Comparison of ENCODE assay signal across 9 mouse cellular contexts in genomic region chr5:106002330-106002729, GRCm38 (mm10).
DNase-seq lines count a peak whose midpoint lies in the region; ATAC-seq and TF ChIP-seq lines count a peak whose summit lies in the region.
"Had no signal": no experiment of that assay in that cellular context is flagged by ENCODE, and none has a peak within 500 bp of the region (broad histone marks: within the 10 kb centered on the region; RNA-seq: fewer than 3 reads in every experiment).

No protein-coding gene starts in this region.

- H3K27me3 ChIP-seq in heart, postnatal 0 days (ENCODE audit: control insufficient read depth, insufficient read depth, low read length) = no peaks in the 10 kb centered on the region
- no peaks in the 10 kb centered on the region for H3K27me3 ChIP-seq in embryonic facial prominence, embryonic 11.5 days (ENCODE audit: control insufficient read depth, insufficient read depth, low read length)

- no peak overlapping the region for H3K4me3 ChIP-seq in heart, postnatal 0 days (ENCODE audit: low read depth, low read length)
- H3K4me3 ChIP-seq in lung, adult 2 months (replicated peaks; ENCODE audit: extremely low read depth, low read depth, low read length) = no peak overlapping the region
- no peak overlapping the region for H3K4me3 ChIP-seq in embryonic facial prominence, embryonic 11.5 days (ENCODE audit: low read depth, low read length)

- DNase-seq in heart, postnatal 0 days (ENCODE audit: low spot score) = peak; percentile 20
- no peak for DNase-seq in heart, postnatal 25 days (ENCODE audit: low spot score)
- peak; percentile 38 for DNase-seq in lung, postnatal 10 days
- no peak for DNase-seq in lung, adult 2 months
- peak; percentile 68 for DNase-seq in embryonic facial prominence, embryonic 11.5 days (ENCODE audit: low spot score)
- DNase-seq in retina, embryonic 14.5 days (ENCODE audit: low spot score) = peak; percentile 77
- no peak for DNase-seq in spleen, postnatal 4 days (ENCODE audit: low spot score in 2 of 2)
- no peak for DNase-seq in urinary bladder, adult 2 months (ENCODE audit: low spot score)

- 20% methylated on average over 7 of the region's 7 CpGs for WGBS in heart, postnatal 0 days
- 21% methylated on average over 7 of the region's 7 CpGs for WGBS in lung, adult 2 months
- 42% methylated on average over 7 of the region's 7 CpGs for WGBS in embryonic facial prominence, embryonic 11.5 days

- intact Hi-C loops in heart, postnatal 25 days (cut with DNase I) = loop anchor here (5.0 kb wide), 1 partner anchor 800 kb away; no protein-coding TSS in a partner anchor

- no peak for TF ChIP-seq EP300 in heart, postnatal 0 days (IDR thresholded peaks at IDR 0.05; ENCODE audit: low read depth)

- no peaks in the 10 kb centered on the region for H3K9me3 ChIP-seq in heart, postnatal 0 days (replicated peaks; ENCODE audit: control insufficient read depth, low read length)
- H3K9me3 ChIP-seq in embryonic facial prominence, embryonic 11.5 days (replicated peaks; ENCODE audit: control insufficient read depth, low read length) = no peaks in the 10 kb centered on the region

- peak; percentile 27; the same call in 1 of the 2 replicates for ATAC-seq in heart, postnatal 0 days (ENCODE audit: insufficient read depth, low read depth)
- no peak for ATAC-seq in embryonic facial prominence, embryonic 11.5 days (replicated peaks; ENCODE audit: insufficient number of reproducible peaks, low FRiP score, low TSS enrichment, low read depth)

- H3K4me2 ChIP-seq in heart, postnatal 0 days (ENCODE audit: low read depth, low read length) = no peak overlapping the region
- no peak overlapping the region for H3K4me2 ChIP-seq in embryonic facial prominence, embryonic 11.5 days (ENCODE audit: low read depth, low read length)

- no peaks in the 10 kb centered on the region for H3K4me1 ChIP-seq in heart, postnatal 0 days (ENCODE audit: control insufficient read depth, insufficient read depth)
- no peaks in the 10 kb centered on the region for H3K4me1 ChIP-seq in lung, adult 2 months (ENCODE audit: control insufficient read depth, insufficient read depth, low read length)
- H3K4me1 ChIP-seq in embryonic facial prominence, embryonic 11.5 days (ENCODE audit: control insufficient read depth, insufficient read depth, low read length) = no peaks in the 10 kb centered on the region

- H3K27ac ChIP-seq in heart, postnatal 0 days (ENCODE audit: low read depth) = no peak overlapping the region
- H3K27ac ChIP-seq in embryonic facial prominence, embryonic 11.5 days (replicated peaks; ENCODE audit: low read depth, low read length) = no peak overlapping the region

- H3K36me3 ChIP-seq in heart, postnatal 0 days (replicated peaks; ENCODE audit: control insufficient read depth, insufficient read depth, low read length) = no peaks in the 10 kb centered on the region
- no peaks in the 10 kb centered on the region for H3K36me3 ChIP-seq in embryonic facial prominence, embryonic 11.5 days (replicated peaks; ENCODE audit: control insufficient read depth, insufficient read depth, low read depth, low read length)
- H3K36me3 ChIP-seq: G1E had no signal

- TF ChIP-seq POLR2A in lung, adult 2 months (IDR thresholded peaks at IDR 0.05; ENCODE audit: borderline replicate concordance, extremely low read depth, low read depth, low read length) = no peak

- no peak overlapping the region for H3K9ac ChIP-seq in heart, postnatal 0 days (replicated peaks; ENCODE audit: low read depth, low read length)
- H3K9ac ChIP-seq in embryonic facial prominence, embryonic 11.5 days (replicated peaks; ENCODE audit: low read length) = no peak overlapping the region

- TF ChIP-seq CTCF in heart, postnatal 0 days (IDR thresholded peaks at IDR 0.05; ENCODE audit: low read depth) = peak; percentile 56
- no peak for TF ChIP-seq CTCF in lung, adult 2 months (IDR thresholded peaks at IDR 0.05; ENCODE audit: insufficient read depth, low read length)

Comparison
In these comparisons a context has a peak if more than half of its experiments do, and no peak if none do; other contexts are left out.
1. DNase-seq: peak in heart, postnatal 0 days (single experiment), lung, postnatal 10 days (single experiment), embryonic facial prominence, embryonic 11.5 days (single experiment) and retina, embryonic 14.5 days (single experiment); none in heart, postnatal 25 days (single experiment), lung, adult 2 months (single experiment), spleen, postnatal 4 days (0 of 2) and urinary bladder, adult 2 months (single experiment).